Mouse (Mus musculus) limb, embryonic 13.5 days (tissue): Measurements from ENCODE around the gene Sapcd1. TPM values are rescaled to one million over a fixed set of nuclear protein-coding genes. Genes with fewer than 3 reads are reported as not detected.

Experiments used
- ATAC-seq: fragments of 200-750 bp; cut with Nextera tagmentation; 2 replicates; pipeline ENCODE4 v1.8.0; 2017; ENCODE audit warnings: low read depth, moderate number of reproducible peaks, moderate TSS enrichment; ENCODE audit not compliant: low FRiP score
- H3K27ac ChIP-seq: fragments of 300-500 bp; sonication (generic); 2 replicates; pipeline ENCODE4 v1.5.1; 2015; ENCODE audit warnings: inconsistent platforms, mild to moderate bottlenecking, moderate library complexity
- H3K27me3 ChIP-seq: fragments of 300-500 bp; sonication (generic); 2 replicates; pipeline ENCODE4 v1.6.1; 2015; ENCODE audit warnings: mild to moderate bottlenecking, inconsistent platforms
- H3K36me3 ChIP-seq: fragments of 300-500 bp; sonication (generic); 2 replicates; pipeline ENCODE4 v1.6.1; 2015; ENCODE audit warnings: inconsistent platforms, mild to moderate bottlenecking, moderate library complexity
- H3K4me1 ChIP-seq: fragments of 300-500 bp; sonication (generic); 2 replicates; pipeline ENCODE4 v1.6.1; 2015; ENCODE audit warnings: inconsistent platforms
- H3K4me2 ChIP-seq: fragments of 300-500 bp; sonication (generic); replicated peaks from 2 replicates; pipeline ENCODE4 v1.6.1; 2015; ENCODE audit warnings: inconsistent platforms, mild to moderate bottlenecking, moderate library complexity
- H3K4me3 ChIP-seq: fragments of 300-500 bp; sonication (generic); 2 replicates; pipeline ENCODE4 v1.5.1; 2015; ENCODE audit warnings: moderate library complexity, mild to moderate bottlenecking, inconsistent platforms
- H3K9ac ChIP-seq: fragments of 300-500 bp; sonication (generic); 2 replicates; pipeline ENCODE4 v1.6.1; 2015; ENCODE audit warnings: mild to moderate bottlenecking, inconsistent platforms
- H3K9me3 ChIP-seq: fragments of 300-500 bp; sonication (generic); 2 replicates; pipeline ENCODE4 v1.6.1; 2016; ENCODE audit warnings: inconsistent platforms
- WGBS: fragments of 180-500 bp; shearing (Covaris S2); methylation state at CpG from one replicate; pipeline ENCODE4 v1.1.7; 2015; 5-methylcytosine and 5-hydroxymethylcytosine counted together
- polyA plus RNA-seq: library from polyadenylated mRNA; unstranded; fragments of >200 nt; fragmentation: Nextera tagmentation; extraction: Ambion mirVana; gene quantifications from 2 replicates; pipeline ENCODE4 v1.2.1, GENCODE M21; 2015

Gene Sapcd1
- 7.2 and 8.2 TPM in 2 replicates for polyA plus RNA-seq

DNA sequence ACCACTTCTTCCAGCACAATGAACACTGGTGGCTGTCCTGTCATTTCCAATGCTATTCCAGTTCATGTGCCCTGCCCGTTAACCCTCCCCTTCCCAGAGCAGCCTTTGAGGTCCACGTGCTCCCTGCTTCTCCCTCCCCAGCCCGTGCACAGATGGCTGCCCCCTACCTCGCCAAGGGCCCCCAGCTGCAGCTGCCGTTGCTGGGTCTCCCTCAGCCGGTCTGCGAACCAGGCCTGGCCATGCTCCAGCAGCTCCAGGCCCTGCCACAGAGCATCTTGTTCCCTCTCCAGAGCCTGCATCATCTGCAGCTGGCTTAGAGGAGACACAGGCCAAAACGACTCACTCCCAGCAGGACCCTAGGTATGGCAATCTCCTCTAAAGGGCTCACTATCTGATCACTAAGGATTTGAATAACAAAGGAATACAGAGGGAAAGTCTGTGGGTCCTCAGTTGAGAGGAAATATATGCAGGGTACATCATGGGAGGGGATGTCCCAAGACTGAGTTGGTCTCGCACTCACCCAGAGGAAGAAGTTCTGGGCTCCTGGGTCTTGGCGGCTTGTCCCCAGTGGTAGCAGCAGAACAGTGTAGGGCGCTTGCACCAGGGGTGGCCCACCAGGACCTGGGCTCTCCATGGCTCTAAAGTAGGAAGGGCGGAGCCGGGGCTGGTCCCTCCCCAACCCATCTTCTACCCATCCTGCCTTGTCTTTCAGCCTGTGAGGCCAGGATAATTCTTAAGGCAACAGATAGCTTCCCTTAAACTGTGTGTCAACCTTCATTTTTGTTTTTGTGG is at the start of gene Sapcd1:
Gene Sapcd1 (minus strand): TSS at position 740 of the 792 bp plus-strand sequence.
- H3K4me2 ChIP-seq = peak within 1 kb of the TSS; percentile 48
- H3K9ac ChIP-seq = peak within 1 kb of the TSS; percentile 50; the same call in 1 of the 2 replicates
- H3K9me3 ChIP-seq = no peaks in the 10 kb centered on the region
- H3K36me3 ChIP-seq = no peaks in the 10 kb centered on the region
- no peaks in the 10 kb centered on the region for H3K27me3 ChIP-seq
- H3K27ac ChIP-seq = peak within 1 kb of the TSS; percentile 74
- peaks cover 27% of the 10 kb centered on the region for H3K4me1 ChIP-seq
- peak within 1 kb of the TSS; percentile 13 for H3K4me3 ChIP-seq
- WGBS = 32% methylated on average over 13 of the region's 13 CpGs
- peak; percentile 66 for ATAC-seq

DNA sequence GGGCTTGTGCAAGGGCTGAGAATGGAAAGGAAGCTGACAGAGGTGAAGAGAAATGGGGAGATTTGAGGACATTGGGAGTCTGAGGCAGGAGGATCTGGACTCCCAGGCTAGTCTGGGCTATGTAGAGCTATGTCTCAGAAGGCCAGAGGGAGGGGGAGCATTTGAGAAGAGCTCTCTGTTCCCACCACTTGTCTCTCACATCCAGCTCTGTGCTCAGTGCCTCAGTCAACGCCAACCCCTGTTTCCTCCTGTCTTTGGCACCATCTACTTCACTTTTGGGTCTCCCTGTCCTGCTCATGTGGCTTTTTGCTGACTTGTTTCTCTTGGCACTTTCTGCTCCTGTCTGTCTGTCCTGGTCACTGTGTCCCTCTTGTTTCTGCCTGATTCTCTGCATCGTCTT is 49.5 kb upstream of the Sapcd1 start:
- Histone ChIP-seq H3K9ac (no peak overlapping the region), H3K36me3 (no peaks in the 10 kb centered on the region), H3K27ac (no peak overlapping the region), H3K9me3 (no peaks in the 10 kb centered on the region; the same call in 1 of the 2 replicates), H3K4me3 (no peak overlapping the region), H3K27me3 (peaks cover 11% of the 10 kb centered on the region; the same call in 1 of the 2 replicates), H3K4me1 (peaks cover 26% of the 10 kb centered on the region), H3K4me2 (peak overlapping the region; percentile 41)
- ATAC-seq = no peak
- WGBS = 29% methylated on average over 2 of the region's 2 CpGs

DNA sequence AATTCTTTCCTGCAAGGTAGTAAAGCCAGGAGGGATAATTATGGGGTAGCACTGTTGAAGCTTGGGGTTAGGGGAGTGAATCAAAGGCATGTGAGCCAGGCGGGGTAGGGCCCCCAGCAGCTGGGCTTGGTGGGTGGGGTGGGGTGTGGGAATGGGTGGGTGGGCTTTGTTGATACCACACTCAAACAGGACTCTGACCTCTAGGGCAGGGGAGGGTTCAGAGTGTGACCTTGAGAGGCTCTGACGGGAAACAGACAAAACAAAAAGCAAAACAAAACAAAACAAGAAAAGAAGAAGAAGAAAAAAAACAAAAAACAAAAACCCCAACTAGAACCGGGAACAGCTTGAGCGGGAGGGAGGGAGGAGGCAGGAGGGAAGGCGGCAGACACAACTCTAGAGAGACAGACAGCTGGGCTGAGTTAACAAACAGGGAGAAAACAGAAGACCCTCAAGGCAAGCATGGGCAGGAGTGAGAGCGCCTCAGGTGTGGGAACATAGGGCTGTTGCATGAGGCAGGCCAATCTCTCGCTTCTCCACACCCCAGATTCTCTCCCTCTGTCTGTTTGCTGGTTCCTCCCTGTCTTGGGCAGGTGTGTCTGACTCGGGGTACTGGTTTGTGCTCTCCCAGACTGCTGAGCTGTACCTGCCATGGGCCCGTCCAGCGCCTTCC is 48.8 kb upstream of the Sapcd1 start, which contains the start of gene Ly6g6e:
Gene Ly6g6e (plus strand): TSS at position 396 of the 670 bp plus-strand sequence.
- Histone ChIP-seq H3K27ac (no peak within 1 kb of the TSS), H3K27me3 (peaks cover 11% of the 10 kb centered on the region; the same call in 1 of the 2 replicates), H3K36me3 (no peaks in the 10 kb centered on the region), H3K4me2 (peak within 1 kb of the TSS; percentile 41), H3K9me3 (no peaks in the 10 kb centered on the region; the same call in 1 of the 2 replicates), H3K4me1 (peaks cover 26% of the 10 kb centered on the region), H3K9ac (peak within 1 kb of the TSS; percentile 43; the same call in 1 of the 2 replicates), H3K4me3 (no peak within 1 kb of the TSS)
- no peak for ATAC-seq
- WGBS = 19% methylated on average over 10 of the region's 10 CpGs

GRCm38 (mm10) chr17:35074097-35074496 is 46.3 kb upstream of the Sapcd1 start:
- ATAC-seq = no peak

DNA sequence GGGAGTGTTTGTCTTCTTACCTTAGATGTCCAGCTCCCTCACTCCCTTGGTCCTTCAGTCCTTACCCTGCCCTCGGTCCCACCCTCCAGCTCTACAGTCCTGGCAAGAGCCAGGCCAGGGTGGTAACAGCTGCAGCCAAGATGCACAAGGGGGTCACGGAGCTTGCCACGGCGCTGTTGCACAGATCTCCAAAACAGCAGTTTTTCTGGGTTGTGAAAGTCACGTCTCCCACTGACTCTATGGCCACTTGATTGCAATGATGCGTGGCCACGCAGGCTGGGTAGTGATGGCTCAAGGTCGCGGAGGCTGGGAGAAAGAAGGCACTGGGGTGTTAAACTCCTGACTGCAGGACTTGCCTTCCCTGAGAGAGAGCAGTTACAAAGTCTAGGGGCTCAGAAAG is 43.6 kb upstream of the Sapcd1 start:
- no peak overlapping the region for H3K4me3 ChIP-seq
- 77% methylated on average over 9 of the region's 9 CpGs for WGBS

More at GRCm38 (mm10) chr17:35074097-35074496, 46.3 kb upstream of the Sapcd1 start:
- Histone ChIP-seq H3K36me3 (no peaks in the 10 kb centered on the region), H3K27ac (no peak overlapping the region), H3K4me2 (0 out of 2 replicates have a peak overlapping the region, but pooled peaks have one; percentile 16), H3K4me1 (peaks cover 26% of the 10 kb centered on the region), H3K4me3 (no peak overlapping the region), H3K9ac (peak overlapping the region; percentile 45; the same call in 1 of the 2 replicates), H3K9me3 (no peaks in the 10 kb centered on the region; the same call in 1 of the 2 replicates), H3K27me3 (peaks cover 13% of the 10 kb centered on the region; the same call in 1 of the 2 replicates)
- WGBS = 30% methylated on average over 17 of the region's 17 CpGs

GRCm38 (mm10) chr17:35070556-35071229 is 42.9 kb upstream of the Sapcd1 start:
- ATAC-seq = no peak
- H3K9ac ChIP-seq = no peak overlapping the region
- no peak overlapping the region for H3K4me3 ChIP-seq
- H3K27ac ChIP-seq = no peak overlapping the region
- no peaks in the 10 kb centered on the region; the same call in 1 of the 2 replicates for H3K9me3 ChIP-seq
- H3K4me2 ChIP-seq = no peak overlapping the region
- H3K36me3 ChIP-seq = no peaks in the 10 kb centered on the region
- peaks cover 9% of the 10 kb centered on the region for H3K4me1 ChIP-seq
- H3K27me3 ChIP-seq = peaks cover 36% of the 10 kb centered on the region
- WGBS = 55% methylated on average over 6 of the region's 6 CpGs

More for the DNA sequence above, 43.6 kb upstream of the Sapcd1 start:
- no peak overlapping the region for H3K4me2 ChIP-seq
- H3K4me1 ChIP-seq = peaks cover 11% of the 10 kb centered on the region
- peaks cover 28% of the 10 kb centered on the region for H3K27me3 ChIP-seq
- no peak overlapping the region for H3K9ac ChIP-seq
- no peak overlapping the region for H3K27ac ChIP-seq
- no peaks in the 10 kb centered on the region; the same call in 1 of the 2 replicates for H3K9me3 ChIP-seq
- no peak for ATAC-seq
- no peaks in the 10 kb centered on the region for H3K36me3 ChIP-seq

DNA sequence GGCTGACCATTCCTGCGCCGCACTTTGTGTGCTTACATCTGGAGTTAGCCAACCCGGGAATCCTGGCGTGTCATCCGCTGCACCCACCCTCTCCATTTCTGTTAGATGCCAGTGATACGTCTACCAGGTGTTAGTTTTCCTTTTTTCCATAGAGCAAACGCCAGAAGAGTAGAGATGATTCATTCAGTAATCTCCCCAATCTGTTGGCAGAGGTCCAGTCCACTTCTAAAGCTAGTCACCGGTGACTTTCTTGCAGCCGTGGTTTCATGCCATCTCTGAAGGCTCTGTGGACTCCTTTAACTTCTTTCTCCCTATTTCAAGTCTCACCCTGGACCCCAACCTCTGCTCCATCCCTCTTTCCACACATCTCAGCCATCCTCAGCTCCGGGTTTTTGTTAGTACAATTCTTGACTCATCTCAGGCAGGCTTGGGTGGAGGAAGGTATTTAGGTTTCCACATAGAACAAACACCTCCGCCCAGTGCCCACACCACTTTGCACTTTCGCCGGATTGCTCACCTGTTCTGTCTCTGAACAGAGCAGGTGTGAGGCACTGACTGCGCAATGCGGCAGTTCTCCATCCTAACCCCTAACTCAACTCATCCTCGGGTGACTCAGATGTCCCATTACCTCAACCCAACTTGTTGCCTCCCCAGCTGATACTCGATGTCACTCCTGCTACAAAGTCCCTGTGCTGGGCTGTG is 40.5 kb upstream of the Sapcd1 start:
- no peak overlapping the region for H3K9ac ChIP-seq
- no peaks in the 10 kb centered on the region for H3K9me3 ChIP-seq
- ATAC-seq = no peak
- H3K4me3 ChIP-seq = no peak overlapping the region
- no peak overlapping the region for H3K27ac ChIP-seq
- 82% methylated on average over 17 of the region's 17 CpGs for WGBS
- peaks cover 4% of the 10 kb centered on the region for H3K36me3 ChIP-seq
- H3K27me3 ChIP-seq = peaks cover 59% of the 10 kb centered on the region
- H3K4me2 ChIP-seq = no peak overlapping the region
- H3K4me1 ChIP-seq = peaks cover 18% of the 10 kb centered on the region

DNA sequence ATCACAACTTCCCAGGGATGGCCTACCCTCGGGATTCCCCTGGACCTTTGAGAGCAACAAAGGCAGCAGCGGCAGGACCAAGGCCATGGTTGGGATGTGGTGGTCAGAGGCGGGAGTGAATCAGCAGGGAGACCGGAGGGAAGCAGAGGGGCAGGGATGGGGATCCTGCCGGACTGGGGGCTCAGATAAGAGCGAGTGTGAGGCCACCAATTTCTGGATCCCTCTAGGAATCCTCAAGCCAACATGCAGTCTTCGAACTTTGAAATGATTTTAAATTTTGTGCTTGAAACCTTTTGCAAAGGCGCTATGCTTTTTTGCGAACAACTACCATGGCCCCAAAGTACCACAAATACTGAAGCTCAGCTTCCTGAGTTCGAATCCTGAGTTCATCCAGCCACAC is 38.3 kb upstream of the Sapcd1 start, which contains the start of gene Mpig6b:
Gene Mpig6b (minus strand): TSS at position 101 of the 400 bp plus-strand sequence.
- no peak within 1 kb of the TSS for H3K27ac ChIP-seq
- H3K4me3 ChIP-seq = peak within 1 kb of the TSS; percentile 40
- peaks cover 68% of the 10 kb centered on the region for H3K27me3 ChIP-seq
- H3K4me1 ChIP-seq = peaks cover 25% of the 10 kb centered on the region
- peak within 1 kb of the TSS; percentile 67 for H3K4me2 ChIP-seq
- 47% methylated on average over 10 of the region's 10 CpGs for WGBS
- no peaks in the 10 kb centered on the region for H3K9me3 ChIP-seq
- H3K36me3 ChIP-seq = peaks cover 25% of the 10 kb centered on the region
- H3K9ac ChIP-seq = peak within 1 kb of the TSS; percentile 55
- ATAC-seq = no peak

- H3K27me3 ChIP-seq = peaks cover 68% of the 10 kb centered on the region
- H3K9me3 ChIP-seq = no peaks in the 10 kb centered on the region
- H3K36me3 ChIP-seq = peaks cover 33% of the 10 kb centered on the region
- H3K9ac ChIP-seq = peak within 1 kb of the TSS; percentile 55
- H3K4me3 ChIP-seq = peak within 1 kb of the TSS; percentile 40
- no peak within 1 kb of the TSS for H3K27ac ChIP-seq
- H3K4me1 ChIP-seq = peaks cover 34% of the 10 kb centered on the region
- peak; percentile 62 for ATAC-seq
- H3K4me2 ChIP-seq = peak within 1 kb of the TSS; percentile 67
- 2% methylated on average over 48 of the region's 48 CpGs for WGBS
Measured at GRCm38 (mm10) chr17:35064951-35065947, 37.4 kb upstream of the Sapcd1 start, which contains the start of gene Ly6g6c. TSS of gene Ly6g6c (plus strand) at chr17:35065388.

- H3K4me1 ChIP-seq = peaks cover 37% of the 10 kb centered on the region
- ATAC-seq = no peak
- peak overlapping the region; percentile 46; the same call in 1 of the 2 replicates for H3K9ac ChIP-seq
- peaks cover 33% of the 10 kb centered on the region for H3K36me3 ChIP-seq
- H3K4me2 ChIP-seq = peak overlapping the region; percentile 67
- 26% methylated on average over 10 of the region's 10 CpGs for WGBS
- peak overlapping the region; percentile 40 for H3K4me3 ChIP-seq
- no peak overlapping the region for H3K27ac ChIP-seq
- no peaks in the 10 kb centered on the region for H3K9me3 ChIP-seq
- peaks cover 68% of the 10 kb centered on the region for H3K27me3 ChIP-seq
Measured at GRCm38 (mm10) chr17:35064378-35064877, 36.6 kb upstream of the Sapcd1 start.
